Mouse (Mus musculus) spleen, embryonic (tissue): ENCODE results near the gene Psmb2.

Source experiments
- CTCF ChIA-PET: fragments of 350-600 bp; sonication (Branson Sonifier 250); formaldehyde crosslinking; loops from one replicate; lab custom pipeline; 2022; lab: Charles Lee

Gene Psmb2

GRCm38 (mm10) chr4:126752024-126752607, 74.7 kb downstream of the Psmb2 start:
- CTCF ChIA-PET = no interaction called here

- CTCF ChIA-PET = no interaction called here
These were observed 75.2 kb downstream of the Psmb2 start for GRCm38 (mm10) chr4:126752608-126753141.

GRCm38 (mm10) chr4:126753268-126754230, 76.1 kb downstream of the Psmb2 start, which contains the start of the genes Ncdn and AU040320:
Ncdn (minus strand) TSS chr4:126753438.
AU040320 (plus strand) TSS chr4:126753544.
- CTCF ChIA-PET = interaction anchor here (1.3 kb wide), 1 partner anchor 7 kb away, joined by 3 read pairs; no protein-coding TSS in a partner anchor

- CTCF ChIA-PET = interaction anchor here (1.3 kb wide), 1 partner anchor 8 kb away, joined by 3 read pairs; no protein-coding TSS in a partner anchor
These were observed 76.8 kb downstream of the Psmb2 start for GRCm38 (mm10) chr4:126754231-126754611.

- CTCF ChIA-PET = interaction anchor here (0.7 to 1.3 kb wide), 2 partner anchors 9 to 275 kb away, joined by 3 read pairs; no protein-coding TSS in a partner anchor
These were observed 77.4 kb downstream of the Psmb2 start for GRCm38 (mm10) chr4:126754736-126755374.

- CTCF ChIA-PET = no interaction called here
These were observed 79.3 kb downstream of the Psmb2 start for GRCm38 (mm10) chr4:126756766-126757165.

- CTCF ChIA-PET = no interaction called here
These were observed 80.9 kb downstream of the Psmb2 start for GRCm38 (mm10) chr4:126758299-126758698.
